Mouse (Mus musculus) embryonic facial prominence, embryonic 14.5 days (tissue): ENCODE measurements around the gene Ttc8. TPM values are rescaled to one million over a fixed set of nuclear protein-coding genes. Genes with fewer than 3 reads are reported as not detected.
A peak's percentile ranks its signal among the peaks of the same experiment; 100 is the strongest.
"Not testable (repeated sequence)": the region's sequence is repeated elsewhere in the genome, so short reads cannot be mapped to it uniquely, and the experiment has no call there.

Experiments
- ATAC-seq: fragments of 200-750 bp; cut with Nextera tagmentation; 2 replicates; pipeline ENCODE4 v1.8.0; 2017; ENCODE audit warnings: low read depth, moderate number of reproducible peaks, moderate TSS enrichment
- DNase-seq: peaks from one replicate; pipeline ENCODE4 v3.0.0-alpha.2; 2015; ENCODE audit warnings: low spot score
- H3K27ac ChIP-seq: fragments of 300-500 bp; sonication (generic); replicated peaks from 2 replicates; pipeline ENCODE4 v1.5.1; 2014; ENCODE audit warnings: low read depth, mild to moderate bottlenecking, low read length, moderate library complexity
- H3K27me3 ChIP-seq: fragments of 300-500 bp; sonication (generic); replicated peaks from 2 replicates; pipeline ENCODE4 v1.6.1; 2014; ENCODE audit warnings: low read length; ENCODE audit not compliant: control insufficient read depth, insufficient read depth
- H3K36me3 ChIP-seq: fragments of 300-500 bp; sonication (generic); 2 replicates; pipeline ENCODE4 v1.6.1; 2014; ENCODE audit warnings: low read length, mixed read lengths; ENCODE audit not compliant: control insufficient read depth, insufficient read depth
- H3K4me1 ChIP-seq: fragments of 300-500 bp; sonication (generic); 2 replicates; pipeline ENCODE4 v1.6.1; 2014; ENCODE audit warnings: antibody characterized with exemption, low read length; ENCODE audit not compliant: control insufficient read depth, insufficient read depth
- H3K4me2 ChIP-seq: fragments of 300-500 bp; sonication (generic); 2 replicates; pipeline ENCODE4 v1.6.1; 2014; ENCODE audit warnings: low read depth, mild to moderate bottlenecking, low read length, moderate library complexity, mixed read lengths
- H3K4me3 ChIP-seq: fragments of 300-500 bp; sonication (generic); 2 replicates; pipeline ENCODE4 v1.5.1; 2014; ENCODE audit warnings: low read depth, mild to moderate bottlenecking, low read length
- H3K9ac ChIP-seq: fragments of 300-500 bp; sonication (generic); 2 replicates; pipeline ENCODE4 v1.6.1; 2014; ENCODE audit warnings: low read depth, mild to moderate bottlenecking, low read length, moderate library complexity, mixed read lengths
- H3K9me3 ChIP-seq: fragments of 300-500 bp; sonication (generic); 2 replicates; pipeline ENCODE4 v1.6.1; 2016; ENCODE audit warnings: low read length; ENCODE audit not compliant: control insufficient read depth
- WGBS: fragments of 180-500 bp; shearing (Covaris S2); extraction: QIAGEN DNeasy Blood & Tissue Kit; methylation state at CpG from one replicate; pipeline ENCODE4 v1.1.7; 2014; 5-methylcytosine and 5-hydroxymethylcytosine counted together
- polyA plus RNA-seq: library from polyadenylated mRNA; unstranded; fragments of >200 nt; fragmentation: Nextera tagmentation; extraction: Ambion mirVana; gene quantifications from 2 replicates; pipeline ENCODE4 v1.2.1, GENCODE M21; 2014

The Ttc8 gene
- polyA plus RNA-seq, 1 experiment from 2014 or later, result 26.9 TPM

GRCm38 (mm10) chr12:98900881-98901801, 19.2 kb upstream of the Ttc8 start, which contains the start of gene Eml5:
Gene Eml5, minus strand, starts transcription at chr12:98901484.
- H3K4me1 ChIP-seq, result no peaks in the 10 kb centered on the region
- no peaks in the 10 kb centered on the region for H3K9me3 ChIP-seq
- H3K4me3 ChIP-seq, result peak within 1 kb of the TSS; percentile 74
- H3K27ac ChIP-seq, result no peak within 1 kb of the TSS
- peak within 1 kb of the TSS; percentile 61 for H3K9ac ChIP-seq
- DNase-seq (peak; percentile 83), ATAC-seq (peak; percentile 90)
- H3K4me2 ChIP-seq, result peak within 1 kb of the TSS; percentile 88
- peaks cover 21% of the 10 kb centered on the region for H3K27me3 ChIP-seq
- H3K36me3 ChIP-seq, result no peaks in the 10 kb centered on the region
- 2% methylated on average over 38 of the region's 101 CpGs for WGBS

- peaks cover 5% of the 10 kb centered on the region for H3K27me3 ChIP-seq
- DNase-seq (no peak), ATAC-seq (no peak)
- H3K9me3 ChIP-seq, result no peaks in the 10 kb centered on the region
- H3K4me3 ChIP-seq, result no peak overlapping the region
- H3K36me3 ChIP-seq, result no peaks in the 10 kb centered on the region
- H3K9ac ChIP-seq, result no peak overlapping the region
- H3K4me2 ChIP-seq, result no peak overlapping the region
- WGBS, result 69% methylated on average over 5 of the region's 5 CpGs
- no peaks in the 10 kb centered on the region for H3K4me1 ChIP-seq
- no peak overlapping the region for H3K27ac ChIP-seq
Observed at GRCm38 (mm10) chr12:98905466-98905865, 14.9 kb upstream of the Ttc8 start.

- Histone ChIP-seq H3K4me3 (no peak overlapping the region), H3K9ac (no peak overlapping the region), H3K9me3 (no peaks in the 10 kb centered on the region), H3K4me1 (no peaks in the 10 kb centered on the region), H3K27ac (no peak overlapping the region), H3K27me3 (no peaks in the 10 kb centered on the region), H3K36me3 (no peaks in the 10 kb centered on the region), H3K4me2 (no peak overlapping the region)
- DNase-seq (no peak), ATAC-seq (no peak)
- WGBS, result 71% methylated on average over 9 of the region's 9 CpGs
Observed at GRCm38 (mm10) chr12:98910096-98910495, 10.3 kb upstream of the Ttc8 start.

GRCm38 (mm10) chr12:98931174-98931573, 10.8 kb downstream of the Ttc8 start:
- no peaks in the 10 kb centered on the region for H3K9me3 ChIP-seq
- ATAC-seq, result no peak
- H3K9ac ChIP-seq, result no peak overlapping the region
- no peaks in the 10 kb centered on the region for H3K36me3 ChIP-seq
- H3K27ac ChIP-seq, result no peak overlapping the region
- 83% methylated on average over 4 of the region's 4 CpGs for WGBS
- H3K4me1 ChIP-seq, result no peaks in the 10 kb centered on the region
- DNase-seq, result peak; percentile 56
- no peak overlapping the region for H3K4me3 ChIP-seq
- no peaks in the 10 kb centered on the region for H3K27me3 ChIP-seq
- no peak overlapping the region for H3K4me2 ChIP-seq

- peak; percentile 77 for ATAC-seq
- DNase-seq, result peak; percentile 14
- H3K27ac ChIP-seq, result no peak overlapping the region
- no peak overlapping the region for H3K4me3 ChIP-seq
- H3K9me3 ChIP-seq, result no peaks in the 10 kb centered on the region
- no peak overlapping the region for H3K4me2 ChIP-seq
- H3K9ac ChIP-seq, result no peak overlapping the region
- 77% methylated on average over 4 of the region's 4 CpGs for WGBS
- no peaks in the 10 kb centered on the region for H3K36me3 ChIP-seq
- no peaks in the 10 kb centered on the region for H3K4me1 ChIP-seq
- H3K27me3 ChIP-seq, result no peaks in the 10 kb centered on the region
Observed at GRCm38 (mm10) chr12:98932441-98932840, 12.1 kb downstream of the Ttc8 start.

- WGBS, result 100% methylated on average over 1 of the region's 1 CpGs
Observed at GRCm38 (mm10) chr12:98932856-98933255, 12.5 kb downstream of the Ttc8 start.

GRCm38 (mm10) chr12:98951295-98951694, 30.9 kb downstream of the Ttc8 start:
- not testable (repeated sequence) for H3K27me3 ChIP-seq, H3K4me1 ChIP-seq, DNase-seq, H3K27ac ChIP-seq, ATAC-seq, H3K4me3 ChIP-seq, H3K4me2 ChIP-seq, H3K9me3 ChIP-seq, H3K9ac ChIP-seq, H3K36me3 ChIP-seq
- 54% methylated on average over 5 of the region's 5 CpGs for WGBS

More at GRCm38 (mm10) chr12:98932856-98933255, 12.5 kb downstream of the Ttc8 start:
- no peaks in the 10 kb centered on the region for H3K36me3 ChIP-seq
- ATAC-seq, result peak; percentile 71
- no peak overlapping the region for H3K4me2 ChIP-seq
- no peak overlapping the region for H3K27ac ChIP-seq
- no peak overlapping the region for H3K9ac ChIP-seq
- H3K27me3 ChIP-seq, result no peaks in the 10 kb centered on the region
- H3K9me3 ChIP-seq, result no peaks in the 10 kb centered on the region
- no peaks in the 10 kb centered on the region for H3K4me1 ChIP-seq
- no peak for DNase-seq
- no peak overlapping the region for H3K4me3 ChIP-seq

GRCm38 (mm10) chr12:98956951-98957350, 36.6 kb downstream of the Ttc8 start:
- Histone ChIP-seq H3K27ac (no peak overlapping the region), H3K27me3 (no peaks in the 10 kb centered on the region), H3K9me3 (no peaks in the 10 kb centered on the region), H3K36me3 (no peaks in the 10 kb centered on the region), H3K4me2 (no peak overlapping the region), H3K4me3 (no peak overlapping the region), H3K9ac (no peak overlapping the region), H3K4me1 (no peaks in the 10 kb centered on the region)
- WGBS, result 67% methylated on average over 2 of the region's 2 CpGs
- DNase-seq (no peak), ATAC-seq (no peak)

GRCm38 (mm10) chr12:98957455-98957854, 37.1 kb downstream of the Ttc8 start:
- Histone ChIP-seq H3K9me3 (no peaks in the 10 kb centered on the region), H3K4me3 (no peak overlapping the region), H3K4me1 (no peaks in the 10 kb centered on the region), H3K9ac (no peak overlapping the region), H3K36me3 (0 out of 2 replicates have a peak, but pooled peaks cover 5% of the 10 kb centered on the region), H3K27me3 (no peaks in the 10 kb centered on the region), H3K4me2 (no peak overlapping the region), H3K27ac (no peak overlapping the region)
- DNase-seq (no peak), ATAC-seq (no peak)
- WGBS, result 81% methylated on average over 11 of the region's 11 CpGs
